Mouse (Mus musculus): ENCODE results near the gene Paqr7. TPM values are rescaled to one million over a fixed set of nuclear protein-coding genes. Genes with fewer than 3 reads are reported as not detected.
A peak's percentile ranks its signal among the peaks of the same experiment; 100 is the strongest.

Paqr7 gene
- polyA plus RNA-seq, 1 experiment from 2014 or later, result 4.1 TPM

DNA sequence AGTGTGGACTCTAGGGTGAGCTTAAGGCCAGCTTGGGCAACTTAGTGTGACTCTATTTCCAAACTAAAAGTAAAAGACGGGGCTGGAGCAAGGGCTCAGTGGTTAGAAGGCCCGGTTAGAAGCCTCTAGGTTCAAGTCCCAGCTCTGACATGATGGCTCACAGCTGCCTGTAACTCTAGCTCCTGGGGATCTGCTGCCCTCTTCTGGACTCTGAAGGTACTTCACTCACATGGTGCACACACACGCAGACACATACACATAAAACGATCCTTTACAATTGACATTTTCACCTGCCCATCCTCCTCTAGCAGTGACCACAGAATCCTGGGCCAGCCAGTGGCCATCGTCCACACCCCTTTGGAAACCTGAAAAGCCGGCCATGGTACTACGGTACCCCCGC is 53.4 kb downstream of the Paqr7 start:
- H3K9ac ChIP-seq, result no peak overlapping the region
- ATAC-seq (ENCODE audit: low FRiP score, low read depth), result no peak
- no peak overlapping the region for H3K27ac ChIP-seq
- H3K4me1 ChIP-seq, result peaks cover 34% of the 10 kb centered on the region
- H3K27me3 ChIP-seq, result no peaks in the 10 kb centered on the region
- peaks cover 12% of the 10 kb centered on the region for H3K9me3 ChIP-seq
- peaks cover 60% of the 10 kb centered on the region for H3K36me3 ChIP-seq
- H3K4me3 ChIP-seq, result no peak overlapping the region
- H3K4me2 ChIP-seq (replicated peaks), result no peak overlapping the region
- 96% methylated on average over 8 of the region's 8 CpGs for WGBS

DNA sequence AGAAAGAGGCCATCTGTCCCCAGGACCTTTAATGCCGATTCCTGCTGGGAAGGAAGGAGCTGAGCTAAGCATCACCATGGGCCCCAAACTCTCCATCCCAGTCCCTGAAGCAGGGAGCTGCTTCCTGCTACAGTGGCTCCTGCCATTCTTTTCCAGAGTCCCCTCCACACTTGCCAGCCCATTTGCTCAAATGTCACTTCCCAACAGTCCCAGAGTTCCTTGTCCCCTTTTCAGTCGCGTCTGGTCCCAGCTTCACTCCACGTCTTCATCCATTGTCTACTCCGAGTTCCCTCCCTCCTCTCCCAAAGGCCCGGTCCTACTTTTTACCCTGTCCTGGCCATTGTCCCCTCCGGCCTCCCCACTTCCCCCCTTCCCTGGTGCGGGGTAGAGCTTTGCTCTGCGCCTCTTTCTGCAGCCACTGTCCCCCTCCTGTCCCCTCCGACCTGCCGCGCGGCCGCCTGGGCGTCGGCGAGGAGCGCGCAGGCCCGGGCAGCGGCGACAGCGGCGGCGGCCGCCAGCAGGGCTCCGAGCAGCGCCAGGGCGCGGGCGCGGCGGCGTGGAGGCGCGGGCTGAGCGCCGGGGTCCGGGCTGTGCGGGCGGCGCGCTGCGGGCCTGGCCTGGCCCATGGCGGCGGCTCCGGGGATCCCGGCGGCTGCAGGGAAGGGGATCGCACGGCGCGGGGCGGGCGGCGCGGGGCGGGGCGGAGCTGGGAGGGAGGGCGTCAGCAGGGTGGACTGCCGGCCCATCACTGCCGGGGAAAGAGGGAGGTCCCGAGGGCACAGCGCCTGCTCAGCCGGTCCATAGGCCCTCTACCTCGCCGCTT is 55.2 kb downstream of the Paqr7 start, which contains the start of gene Selenon:
Gene Selenon, minus strand, starts transcription at position 673 of the 823 bp plus-strand sequence.
- Histone ChIP-seq H3K27me3 (no peaks in the 10 kb centered on the region), H3K4me3 (peak within 1 kb of the TSS; percentile 77), H3K36me3 (peaks cover 42% of the 10 kb centered on the region), H3K27ac (peak within 1 kb of the TSS; percentile 67), H3K4me1 (peaks cover 34% of the 10 kb centered on the region), H3K9me3 (peaks cover 12% of the 10 kb centered on the region), H3K4me2 (replicated peaks) (peak within 1 kb of the TSS; percentile 76), H3K9ac (peak within 1 kb of the TSS; percentile 96)
- peak; percentile 88 for ATAC-seq (ENCODE audit: low FRiP score, low read depth)
- WGBS, result 1% methylated on average over 41 of the region's 67 CpGs

DNA sequence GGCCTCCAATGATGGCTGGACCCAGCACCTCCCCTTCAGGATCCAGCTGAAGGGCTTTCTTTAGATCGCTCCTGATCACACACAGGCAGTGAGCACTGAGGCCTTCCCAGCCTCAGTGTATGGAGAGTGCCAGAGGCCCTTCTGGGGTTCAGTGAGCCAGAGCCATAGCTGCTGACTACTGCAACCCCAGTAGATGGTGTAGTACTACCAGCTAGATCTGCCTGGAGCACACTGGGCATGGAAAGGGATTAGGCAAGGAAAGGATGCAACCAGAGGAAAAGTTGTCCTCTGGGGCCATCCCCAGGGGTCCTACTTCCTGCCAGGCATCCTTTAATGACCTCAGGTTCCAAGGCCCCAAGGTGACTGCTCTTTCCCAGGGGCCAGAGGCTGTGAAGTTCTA is 57.1 kb downstream of the Paqr7 start:
- 79% methylated on average over 1 of the region's 1 CpGs for WGBS
- Histone ChIP-seq H3K27me3 (no peaks in the 10 kb centered on the region), H3K4me2 (replicated peaks) (no peak overlapping the region), H3K9me3 (peaks cover 12% of the 10 kb centered on the region), H3K9ac (no peak overlapping the region), H3K27ac (no peak overlapping the region), H3K4me1 (peaks cover 31% of the 10 kb centered on the region), H3K36me3 (peaks cover 23% of the 10 kb centered on the region), H3K4me3 (no peak overlapping the region)
- no peak for ATAC-seq (ENCODE audit: low FRiP score, low read depth)

DNA sequence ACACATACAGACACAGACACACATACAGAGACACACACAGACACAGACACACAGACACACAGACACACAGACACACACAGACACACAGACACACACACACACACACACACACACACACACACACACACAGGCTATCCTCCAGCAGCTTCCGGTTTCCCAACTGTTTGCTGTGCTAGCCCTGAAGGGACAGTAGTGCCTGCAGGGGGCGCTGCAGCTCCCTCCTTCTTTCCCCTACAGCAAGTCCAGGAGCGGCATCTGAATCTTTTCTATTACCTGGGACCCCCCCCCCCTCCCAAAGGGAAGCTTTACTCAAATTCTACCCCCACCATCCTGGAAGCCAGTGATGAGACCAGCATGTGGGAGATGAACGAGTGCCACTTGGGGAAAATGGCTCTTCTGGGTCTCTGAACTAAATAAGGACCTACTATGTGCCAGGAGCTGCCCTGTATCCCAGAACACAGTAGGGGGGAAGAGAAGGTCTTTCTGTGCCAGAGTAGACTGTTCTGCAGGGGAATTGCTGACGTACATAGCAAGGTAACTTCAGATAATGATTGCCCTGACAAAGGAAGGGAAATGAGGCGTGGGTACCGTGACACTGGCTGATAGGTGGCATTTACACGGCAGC is 59.6 kb downstream of the Paqr7 start:
- H3K4me3 ChIP-seq, result no peak overlapping the region

DNA sequence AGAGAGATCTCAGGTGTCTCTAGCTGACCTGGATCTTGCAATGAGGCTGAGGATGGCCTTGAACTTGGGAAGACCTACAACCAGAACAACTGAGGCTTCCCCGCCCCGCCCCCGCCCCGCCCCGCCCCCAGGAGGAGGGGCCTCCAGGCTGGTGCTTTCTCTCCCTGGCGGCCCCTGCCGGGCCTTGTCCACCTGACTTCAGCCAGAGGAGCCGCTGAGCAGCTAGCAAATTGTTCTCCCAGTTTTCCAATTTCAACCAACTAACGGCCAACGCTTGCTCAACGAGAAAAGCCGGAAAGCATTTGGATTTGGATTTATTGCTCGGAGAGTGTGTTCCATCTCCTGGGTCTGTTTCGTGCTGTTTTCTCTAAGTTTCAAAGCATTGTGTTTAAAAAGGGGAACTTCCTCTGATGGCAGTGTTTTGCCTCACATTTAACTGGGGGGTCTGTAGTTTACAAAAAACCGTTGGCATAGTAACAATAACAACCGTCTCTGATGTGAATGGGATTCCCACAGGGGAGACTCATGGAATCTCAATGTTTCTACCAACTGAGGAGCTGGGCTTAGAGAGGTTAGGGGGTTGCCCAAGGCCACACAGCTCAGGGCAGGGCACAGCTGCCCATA is 61.2 kb downstream of the Paqr7 start:
- H3K27ac ChIP-seq, result peak overlapping the region; percentile 58; the same call in 1 of the 2 replicates
- H3K27me3 ChIP-seq, result no peaks in the 10 kb centered on the region
- WGBS, result 9% methylated on average over 16 of the region's 16 CpGs
- H3K4me2 ChIP-seq (replicated peaks), result peak overlapping the region; percentile 27; the same call in 1 of the 2 replicates
- no peak for ATAC-seq (ENCODE audit: low FRiP score, low read depth)
- H3K4me1 ChIP-seq, result peaks cover 17% of the 10 kb centered on the region
- H3K9ac ChIP-seq, result peak overlapping the region; percentile 48; the same call in 1 of the 2 replicates
- H3K4me3 ChIP-seq, result no peak overlapping the region
- H3K36me3 ChIP-seq, result no peaks in the 10 kb centered on the region
- H3K9me3 ChIP-seq, result no peaks in the 10 kb centered on the region

More for the DNA sequence above, 59.6 kb downstream of the Paqr7 start:
- Histone ChIP-seq H3K9me3 (no peaks in the 10 kb centered on the region), H3K9ac (no peak overlapping the region), H3K27ac (no peak overlapping the region), H3K4me1 (peaks cover 26% of the 10 kb centered on the region), H3K36me3 (no peaks in the 10 kb centered on the region), H3K27me3 (no peaks in the 10 kb centered on the region), H3K4me2 (replicated peaks) (no peak overlapping the region)
- WGBS, result 73% methylated on average over 8 of the region's 8 CpGs
- no peak for ATAC-seq (ENCODE audit: low FRiP score, low read depth)

DNA sequence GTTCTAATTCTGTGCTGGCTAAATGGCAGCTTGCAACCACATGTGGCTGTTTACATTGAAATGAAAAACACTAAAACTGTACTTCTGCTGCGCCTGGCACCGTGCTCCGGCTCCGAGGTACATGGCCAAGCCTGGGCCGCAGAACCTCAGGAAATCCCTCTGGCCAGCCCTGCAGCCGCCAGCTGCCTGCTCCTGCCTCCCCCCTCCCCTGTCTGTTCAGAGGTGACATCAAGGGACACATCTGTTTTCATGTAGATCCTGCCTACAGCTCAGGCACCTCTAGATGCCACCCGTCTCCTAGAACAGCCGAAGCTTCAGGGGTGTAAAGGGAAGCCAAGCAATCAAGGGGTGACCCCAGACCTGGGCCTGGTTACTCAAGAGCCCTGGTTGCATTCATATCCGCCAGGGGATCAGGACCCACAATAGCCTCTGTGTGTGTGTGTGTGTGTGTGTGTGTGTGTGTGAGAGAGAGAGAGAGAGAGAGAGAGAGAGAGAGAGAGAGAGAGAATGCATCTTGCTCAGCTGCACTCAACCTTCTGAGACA is 62.1 kb downstream of the Paqr7 start:
- no peak for ATAC-seq (ENCODE audit: low FRiP score, low read depth)
- Histone ChIP-seq H3K4me3 (no peak overlapping the region), H3K4me1 (peaks cover 17% of the 10 kb centered on the region), H3K36me3 (no peaks in the 10 kb centered on the region), H3K9me3 (no peaks in the 10 kb centered on the region), H3K27ac (0 out of 2 replicates have a peak overlapping the region, but pooled peaks have one; percentile 48), H3K9ac (peak overlapping the region; percentile 50; the same call in 1 of the 2 replicates), H3K4me2 (replicated peaks) (no peak overlapping the region), H3K27me3 (no peaks in the 10 kb centered on the region)
- 18% methylated on average over 9 of the region's 9 CpGs for WGBS

DNA sequence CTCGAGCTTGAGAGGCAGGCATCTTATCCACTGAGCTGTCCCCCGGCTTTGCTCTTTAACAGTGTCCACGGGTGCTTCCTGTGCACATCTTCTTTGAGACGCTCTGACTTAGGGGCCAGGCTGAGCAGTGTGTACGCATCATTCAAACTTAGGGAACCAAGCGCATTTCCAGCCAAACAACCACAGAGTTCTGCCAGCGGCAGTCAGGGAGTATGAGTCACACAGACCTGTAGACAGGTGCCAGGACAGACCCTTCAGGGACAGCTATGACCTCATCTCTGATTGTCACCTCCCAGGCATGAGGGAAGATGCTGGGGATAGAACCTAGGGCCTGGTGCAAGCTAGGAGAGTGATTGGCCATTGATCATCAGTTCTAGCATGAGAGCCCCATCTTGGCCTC is 62.7 kb downstream of the Paqr7 start:
- no peak overlapping the region for H3K4me3 ChIP-seq
- no peaks in the 10 kb centered on the region for H3K9me3 ChIP-seq
- WGBS, result 73% methylated on average over 7 of the region's 7 CpGs
- peaks cover 17% of the 10 kb centered on the region for H3K4me1 ChIP-seq
- H3K27me3 ChIP-seq, result no peaks in the 10 kb centered on the region
- no peak overlapping the region for H3K27ac ChIP-seq
- ATAC-seq (ENCODE audit: low FRiP score, low read depth), result no peak
- H3K9ac ChIP-seq, result no peak overlapping the region
- no peak overlapping the region for H3K4me2 ChIP-seq (replicated peaks)
- no peaks in the 10 kb centered on the region for H3K36me3 ChIP-seq

Small RNAs within 50 kb of the gene (microRNA-seq; reads per million reads assigned to microRNA genes)
- gene Gm23634, result 0.87 reads per million

Other genes starting within 250 kb of the Paqr7 start
- gene Gm30191, start 249.8 kb upstream of the Paqr7 start, polyA plus RNA-seq (2015; fragmentation: Nextera tagmentation; extraction: Ambion mirVana), result not detected in 2 replicates
- gene Grrp1, start 242.6 kb upstream of the Paqr7 start, polyA plus RNA-seq (2015; fragmentation: Nextera tagmentation; extraction: Ambion mirVana), result 4.7 and 5.3 TPM in 2 replicates
- 21.7 and 22.6 TPM in 2 replicates for gene Pdik1l, start 208.8 kb upstream of the Paqr7 start, polyA plus RNA-seq (2015; fragmentation: Nextera tagmentation; extraction: Ambion mirVana)
- gene Trim63, start 181.6 kb upstream of the Paqr7 start, polyA plus RNA-seq (2015; fragmentation: Nextera tagmentation; extraction: Ambion mirVana), result 5.3 and 6.2 TPM in 2 replicates
- gene Slc30a2, start 153.5 kb upstream of the Paqr7 start, polyA plus RNA-seq (2015; fragmentation: Nextera tagmentation; extraction: Ambion mirVana), result 0.18 and 0.24 TPM in 2 replicates
- gene Extl1, start 112.8 kb upstream of the Paqr7 start, polyA plus RNA-seq (2015; fragmentation: Nextera tagmentation; extraction: Ambion mirVana), result 8.3 and 9.2 TPM in 2 replicates
- gene Pafah2, start 100.4 kb upstream of the Paqr7 start, polyA plus RNA-seq (2015; fragmentation: Nextera tagmentation; extraction: Ambion mirVana), result 11.3 and 12.9 TPM in 2 replicates
- 1,889 and 1,921 TPM in 2 replicates for gene Stmn1, start 28.4 kb upstream of the Paqr7 start, polyA plus RNA-seq (2015; fragmentation: Nextera tagmentation; extraction: Ambion mirVana)
- 10.6 and 10.8 TPM in 2 replicates for gene Aunip, start 14.3 kb downstream of the Paqr7 start, polyA plus RNA-seq (2015; fragmentation: Nextera tagmentation; extraction: Ambion mirVana)
- gene Mtfr1l, start 38.7 kb downstream of the Paqr7 start, polyA plus RNA-seq (2015; fragmentation: Nextera tagmentation; extraction: Ambion mirVana), result 131 and 132 TPM in 2 replicates
- gene Selenon, start 55.5 kb downstream of the Paqr7 start, polyA plus RNA-seq (2015; fragmentation: Nextera tagmentation; extraction: Ambion mirVana), result 15.2 and 16.3 TPM in 2 replicates
- gene Man1c1, start 207.6 kb downstream of the Paqr7 start, polyA plus RNA-seq (2015; fragmentation: Nextera tagmentation; extraction: Ambion mirVana), result 2.9 and 3.5 TPM in 2 replicates

Data from limb, embryonic 13.5 days (tissue).